In genomic region chr3:21627048-21627447, GRCm38 (mm10) we compare ENCODE assay signal across 4 mouse cellular contexts.
DNase-seq lines count a peak whose midpoint lies in the region; ATAC-seq lines count a peak whose summit lies in the region.
"Not testable (repeated sequence)": the region's sequence is repeated elsewhere in the genome, so short reads cannot be mapped to it uniquely, and the experiment has no call there.

No protein-coding gene starts in this region.

- H3K36me3 ChIP-seq in forebrain, embryonic 15.5 days: not testable (repeated sequence)

- H3K9ac ChIP-seq in forebrain, embryonic 15.5 days (replicated peaks): not testable (repeated sequence)

- DNase-seq in ES-CJ7 (ENCODE audit: low read depth, low spot score) (peak; percentile 89), R1 (ENCODE audit: low read depth, low spot score) (peak; percentile 67), ZHBTc4 (ENCODE audit: low read depth, low spot score) (peak; percentile 61)

- WGBS in forebrain, embryonic 15.5 days: 87% methylated on average over 2 of the region's 2 CpGs

- 0 out of 2 replicates have a peak overlapping the region, but pooled peaks have one; percentile 42 for H3K27ac ChIP-seq in forebrain, embryonic 15.5 days (replicated peaks)

- not testable (repeated sequence) for H3K4me3 ChIP-seq in forebrain, embryonic 15.5 days

- not testable (repeated sequence) for H3K27me3 ChIP-seq in forebrain, embryonic 15.5 days

- ATAC-seq in forebrain, embryonic 15.5 days (replicated peaks): not testable (repeated sequence)

- H3K4me2 ChIP-seq in forebrain, embryonic 15.5 days (replicated peaks): not testable (repeated sequence)

- H3K9me3 ChIP-seq in forebrain, embryonic 15.5 days: not testable (repeated sequence)

- not testable (repeated sequence) for H3K4me1 ChIP-seq in forebrain, embryonic 15.5 days
